Mouse (Mus musculus) erythroblast, adult 5-6 weeks (primary cell): ENCODE results near the gene Rgs11. TPM values are rescaled to one million over a fixed set of nuclear protein-coding genes. Genes with fewer than 3 reads are reported as not detected.

Source experiments
- total RNA-seq, 2 experiments: library from RNA; stranded (forward) in 1 of 2; stranded (reverse) in 1 of 2; fragments of 150-400 nt in 1 of 2; fragments of 200-764, 138-1000 nt in 1 of 2; gene quantifications; 2 replicates each; pipeline versions ENCODE4 v1.2.3 to v1.2.4; 2015 to 2017; ENCODE audit warnings: low replicate concordance in 2 of 2

Gene Rgs11
- total RNA-seq, 2 experiments from 2014 or later, result not detected

Other genes starting within 250 kb of the Rgs11 start
- gene Capn15, start 217.2 kb upstream of the Rgs11 start, total RNA-seq (2015; ENCODE audit: low replicate concordance), result 1.2 and 1.5 TPM in 2 replicates
- 1.4 and 2.4 TPM in 2 replicates for gene Capn15, start 217.2 kb upstream of the Rgs11 start, total RNA-seq (2017; ENCODE audit: low replicate concordance)
- gene Rab11fip3, start 133.4 kb upstream of the Rgs11 start, total RNA-seq (2015; ENCODE audit: low replicate concordance), result not detected in 2 replicates
- gene Rab11fip3, start 133.4 kb upstream of the Rgs11 start, total RNA-seq (2017; ENCODE audit: low replicate concordance), result 0.17 and 0.42 TPM in 2 replicates
- 3.1 TPM in 1 of 2 replicates, not detected in the other for gene Decr2, start 112.6 kb upstream of the Rgs11 start, total RNA-seq (2015; ENCODE audit: low replicate concordance)
- 0.42 and 3.2 TPM in 2 replicates for gene Decr2, start 112.6 kb upstream of the Rgs11 start, total RNA-seq (2017; ENCODE audit: low replicate concordance)
- 10.0 and 15.9 TPM in 2 replicates for gene Nme4, start 107.3 kb upstream of the Rgs11 start, total RNA-seq (2015; ENCODE audit: low replicate concordance)
- 4.2 and 5.2 TPM in 2 replicates for gene Nme4, start 107.3 kb upstream of the Rgs11 start, total RNA-seq (2017; ENCODE audit: low replicate concordance)
- 9.6 and 13.2 TPM in 2 replicates for gene Tmem8, start 89.7 kb upstream of the Rgs11 start, total RNA-seq (2015; ENCODE audit: low replicate concordance)
- 4.3 and 5.0 TPM in 2 replicates for gene Tmem8, start 89.7 kb upstream of the Rgs11 start, total RNA-seq (2017; ENCODE audit: low replicate concordance)
- gene Mrpl28, start 79.5 kb upstream of the Rgs11 start, total RNA-seq (2015; ENCODE audit: low replicate concordance), result 21.7 and 22.6 TPM in 2 replicates
- 10.1 and 11.0 TPM in 2 replicates for gene Mrpl28, start 79.5 kb upstream of the Rgs11 start, total RNA-seq (2017; ENCODE audit: low replicate concordance)
- 5.6 and 6.3 TPM in 2 replicates for gene Axin1, start 64.3 kb upstream of the Rgs11 start, total RNA-seq (2015; ENCODE audit: low replicate concordance)
- gene Axin1, start 64.3 kb upstream of the Rgs11 start, total RNA-seq (2017; ENCODE audit: low replicate concordance), result 29.1 and 33.9 TPM in 2 replicates
- gene Pdia2, start 3.9 kb upstream of the Rgs11 start, total RNA-seq (2015; ENCODE audit: low replicate concordance), result 6.5 TPM in 1 of 2 replicates, not detected in the other
- gene Pdia2, start 3.9 kb upstream of the Rgs11 start, total RNA-seq (2017; ENCODE audit: low replicate concordance), result 0.56 and 5.1 TPM in 2 replicates
- not detected in 2 replicates for gene Arhgdig, start 4.8 kb downstream of the Rgs11 start, total RNA-seq (2015; ENCODE audit: low replicate concordance)
- gene Arhgdig, start 4.8 kb downstream of the Rgs11 start, total RNA-seq (2017; ENCODE audit: low replicate concordance), result not detected in 2 replicates
- gene Fam234a, start 41.3 kb downstream of the Rgs11 start, total RNA-seq (2015; ENCODE audit: low replicate concordance), result 2.3 and 4.2 TPM in 2 replicates
- gene Fam234a, start 41.3 kb downstream of the Rgs11 start, total RNA-seq (2017; ENCODE audit: low replicate concordance), result 2.4 and 4.8 TPM in 2 replicates
- 11.7 and 16.3 TPM in 2 replicates for gene Luc7l, start 49.9 kb downstream of the Rgs11 start, total RNA-seq (2015; ENCODE audit: low replicate concordance)
- 18.1 and 27.2 TPM in 2 replicates for gene Luc7l, start 49.9 kb downstream of the Rgs11 start, total RNA-seq (2017; ENCODE audit: low replicate concordance)
- gene Neurl1b, start 211.9 kb downstream of the Rgs11 start, total RNA-seq (2015; ENCODE audit: low replicate concordance), result 0.42 and 1.7 TPM in 2 replicates
- gene Neurl1b, start 211.9 kb downstream of the Rgs11 start, total RNA-seq (2017; ENCODE audit: low replicate concordance), result 0.14 and 0.77 TPM in 2 replicates